Mouse (Mus musculus) macrophage (primary cell): ENCODE data around the gene Tmem231. TPM values are rescaled to one million over a fixed set of nuclear protein-coding genes. Genes with fewer than 3 reads are reported as not detected.

Experiments
- H3K27ac ChIP-seq: fragments of 350-480 bp; formaldehyde crosslinking; 2 replicates; pipeline ENCODE4 v1.9.0; 2021
- H3K36me3 ChIP-seq: fragments of 350-480 bp; formaldehyde crosslinking; 2 replicates; pipeline ENCODE4 v1.9.0; 2021; ENCODE audit errors: inconsistent target
- H3K4me3 ChIP-seq: fragments of 350-480 bp; formaldehyde crosslinking; 2 replicates; pipeline ENCODE4 v1.9.0; 2021; ENCODE audit errors: inconsistent target
- H3K79me2 ChIP-seq: fragments of 350-480 bp; formaldehyde crosslinking; 2 replicates; pipeline ENCODE4 v1.9.0; 2021; ENCODE audit errors: inconsistent target
- WGBS: methylation state at CpG from one replicate; pipeline ENCODE4 v1.1.7; 2026; ENCODE audit warnings: inconsistent platforms; ENCODE audit not compliant: missing documents; 5-methylcytosine and 5-hydroxymethylcytosine counted together
- polyA plus RNA-seq: library from polyadenylated mRNA; stranded (reverse); fragments of 250-400 nt; gene quantifications from 3 replicates; pipeline ENCODE4 v1.2.4, GENCODE M21; 2018; ENCODE audit warnings: inconsistent platforms

Tmem231 gene
- polyA plus RNA-seq, 1 experiment from 2014 or later = 0.72 TPM

GRCm38 (mm10) chr8:111875758-111876157 lies 57.9 kb downstream of the Tmem231 start:
- no peaks in the 10 kb centered on the region for H3K79me2 ChIP-seq
- H3K27ac ChIP-seq = no peak overlapping the region
- WGBS = 27% methylated on average over 8 of the region's 9 CpGs
- H3K4me3 ChIP-seq = peak overlapping the region; percentile 41
- H3K36me3 ChIP-seq = no peaks in the 10 kb centered on the region

- Histone ChIP-seq H3K4me3 (no peak overlapping the region), H3K36me3 (no peaks in the 10 kb centered on the region), H3K79me2 (no peaks in the 10 kb centered on the region), H3K27ac (no peak overlapping the region)
- 87% methylated on average over 3 of the region's 3 CpGs for WGBS
These were observed 62.4 kb downstream of the Tmem231 start for GRCm38 (mm10) chr8:111871278-111871677.

- H3K36me3 ChIP-seq = no peaks in the 10 kb centered on the region
- H3K79me2 ChIP-seq = no peaks in the 10 kb centered on the region
- H3K27ac ChIP-seq = no peak overlapping the region
- no peak overlapping the region for H3K4me3 ChIP-seq
- 66% methylated on average over 2 of the region's 3 CpGs for WGBS
These were observed 63.3 kb downstream of the Tmem231 start for GRCm38 (mm10) chr8:111870379-111870778.

- Histone ChIP-seq H3K27ac (no peak overlapping the region), H3K79me2 (no peaks in the 10 kb centered on the region), H3K36me3 (no peaks in the 10 kb centered on the region), H3K4me3 (no peak overlapping the region)
- WGBS = 81% methylated on average over 2 of the region's 2 CpGs
These were observed 65.0 kb downstream of the Tmem231 start for GRCm38 (mm10) chr8:111868664-111869063.

GRCm38 (mm10) chr8:111865857-111866256 lies 67.8 kb downstream of the Tmem231 start:
- WGBS = 97% methylated on average over 6 of the region's 6 CpGs
- Histone ChIP-seq H3K36me3 (no peaks in the 10 kb centered on the region), H3K79me2 (no peaks in the 10 kb centered on the region), H3K27ac (no peak overlapping the region), H3K4me3 (no peak overlapping the region)

- 94% methylated on average over 8 of the region's 8 CpGs for WGBS
- no peaks in the 10 kb centered on the region for H3K79me2 ChIP-seq
- no peak overlapping the region for H3K4me3 ChIP-seq
- H3K36me3 ChIP-seq = no peaks in the 10 kb centered on the region
- H3K27ac ChIP-seq = no peak overlapping the region
These were observed 68.4 kb downstream of the Tmem231 start for GRCm38 (mm10) chr8:111865130-111865852.

GRCm38 (mm10) chr8:111864648-111865047 lies 69.0 kb downstream of the Tmem231 start:
- Histone ChIP-seq H3K27ac (no peak overlapping the region), H3K4me3 (no peak overlapping the region), H3K36me3 (no peaks in the 10 kb centered on the region)

GRCm38 (mm10) chr8:111863280-111863679 lies 70.4 kb downstream of the Tmem231 start:
- H3K36me3 ChIP-seq = no peaks in the 10 kb centered on the region
- no peak overlapping the region for H3K4me3 ChIP-seq
- WGBS = 8% methylated on average over 4 of the region's 4 CpGs
- no peaks in the 10 kb centered on the region for H3K79me2 ChIP-seq
- H3K27ac ChIP-seq = no peak overlapping the region

More at GRCm38 (mm10) chr8:111864648-111865047, 69.0 kb downstream of the Tmem231 start:
- 95% methylated on average over 8 of the region's 8 CpGs for WGBS
- no peaks in the 10 kb centered on the region for H3K79me2 ChIP-seq

Other genes starting within 250 kb of the Tmem231 start
- gene Ctrb1, start 242.9 kb downstream of the Tmem231 start, polyA plus RNA-seq = not detected in 3 replicates
- 0.06 to 0.35 TPM (median 0.07 TPM) in 3 replicates for gene Bcar1, start 190.1 kb downstream of the Tmem231 start, polyA plus RNA-seq
- gene Cfdp1, start 79.6 kb downstream of the Tmem231 start, polyA plus RNA-seq = 61.2 to 192 TPM (median 103 TPM) in 3 replicates
- gene Tmem170, start 57.1 kb downstream of the Tmem231 start, polyA plus RNA-seq = 0.53 to 0.90 TPM (median 0.80 TPM) in 3 replicates
- not detected in 3 replicates for gene Chst5, start 23.4 kb downstream of the Tmem231 start, polyA plus RNA-seq
- gene Gabarapl2, start 6.8 kb upstream of the Tmem231 start, polyA plus RNA-seq = 61.3 to 79.8 TPM (median 77.3 TPM) in 3 replicates
- gene Adat1, start 58.4 kb upstream of the Tmem231 start, polyA plus RNA-seq = 0.93 to 1.9 TPM (median 0.98 TPM) in 3 replicates
- gene Kars, start 77.4 kb upstream of the Tmem231 start, polyA plus RNA-seq = 45.9 to 89.3 TPM (median 65.7 TPM) in 3 replicates
- gene Terf2ip, start 77.5 kb upstream of the Tmem231 start, polyA plus RNA-seq = 9.5 to 15.2 TPM (median 11.1 TPM) in 3 replicates
- 0.19 to 0.27 TPM in 2 of 3 replicates, not detected in the other for gene Gm6793, start 81.2 kb upstream of the Tmem231 start, polyA plus RNA-seq